Mouse (Mus musculus) C2C12 (cell line): Measurements from ENCODE around the gene Ankrd13b. TPM values are rescaled to one million over a fixed set of nuclear protein-coding genes. Genes with fewer than 3 reads are reported as not detected.

Experiments
- H3K27me3 ChIP-seq: one replicate; pipeline ENCODE4 v1.6.1; 2011; ENCODE audit not compliant: control insufficient read depth, insufficient read depth, insufficient read length
- H3K36me3 ChIP-seq: one replicate; pipeline ENCODE4 v1.6.1; 2011; ENCODE audit not compliant: control insufficient read depth, insufficient read depth
- H3K4me3 ChIP-seq: one replicate; pipeline ENCODE4 v1.5.1; 2011; ENCODE audit warnings: mild to moderate bottlenecking, control low read depth; ENCODE audit not compliant: poor library complexity, insufficient read depth, severe bottlenecking
- H3K79me2 ChIP-seq: one replicate; pipeline ENCODE4 v1.6.1; 2011; ENCODE audit not compliant: control insufficient read depth, insufficient read depth
- H3K79me3 ChIP-seq: one replicate; pipeline ENCODE4 v1.6.1; 2011; ENCODE audit warnings: low read depth, control low read depth
- H3ac ChIP-seq: one replicate; pipeline ENCODE3; 2011; ENCODE audit warnings: low read depth; ENCODE audit not compliant: control insufficient read depth, insufficient read length
- CEBPB ChIP-seq: IDR thresholded peaks from one replicate; pipeline ENCODE4 v1.6.1; 2011; ENCODE audit warnings: low read depth, mild to moderate bottlenecking, control low read depth, moderate library complexity
- CTCF ChIP-seq: IDR thresholded peaks from one replicate; pipeline ENCODE4 v1.5.1; 2011; ENCODE audit not compliant: control insufficient read depth, insufficient read depth, insufficient read length
- FOSL1 ChIP-seq: IDR thresholded peaks from one replicate; pipeline ENCODE4 v1.8.0; 2011; ENCODE audit warnings: mild to moderate bottlenecking, low read length; ENCODE audit not compliant: poor library complexity, insufficient read depth, severe bottlenecking
- MAX ChIP-seq: IDR thresholded peaks from one replicate; pipeline ENCODE4 v1.6.1; 2011; ENCODE audit warnings: mild to moderate bottlenecking, control low read depth
- MYOD1 ChIP-seq: IDR thresholded peaks from one replicate; pipeline ENCODE4 v1.6.1; 2011; ENCODE audit warnings: low read depth; ENCODE audit not compliant: control insufficient read depth, insufficient read length
- MYOG ChIP-seq: IDR thresholded peaks from one replicate; pipeline ENCODE4 v1.6.1; 2011; ENCODE audit not compliant: control insufficient read depth, insufficient read length; ENCODE audit errors: extremely low read depth
- USF1 ChIP-seq: IDR thresholded peaks from one replicate; pipeline ENCODE4 v1.6.1; 2011; ENCODE audit warnings: low read depth, mild to moderate bottlenecking, control low read depth, moderate library complexity
- polyA plus RNA-seq: library from polyadenylated mRNA; unstranded; fragments of >200 nt; fragmentation: generic; extraction: Trizol; gene quantifications from one replicate; pipeline ENCODE4 v1.2.1, GENCODE M21; 2012; ENCODE audit warnings: missing spikeins

Gene Ankrd13b
- polyA plus RNA-seq, 1 experiment = 64.3 TPM

DNA sequence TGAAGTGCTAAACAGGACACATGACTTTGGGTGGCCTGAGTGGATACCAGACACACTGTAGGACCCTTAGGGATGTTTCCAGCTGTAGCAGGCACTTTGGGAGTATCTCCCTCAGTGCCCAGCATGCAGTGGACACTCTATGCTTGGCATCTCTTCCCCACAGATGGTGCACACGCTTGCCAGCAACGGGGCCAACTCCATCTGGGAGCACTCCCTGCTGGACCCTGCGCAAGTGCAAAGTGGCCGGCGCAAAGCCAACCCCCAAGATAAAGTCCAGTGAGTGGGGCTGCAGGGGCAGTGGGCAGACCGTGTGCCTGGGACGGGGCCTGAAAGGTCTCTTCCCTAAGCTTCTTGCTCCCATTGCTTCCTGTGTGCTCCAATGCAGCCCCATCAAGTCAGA, 9.9 kb upstream of the Ankrd13b start:
- H3K79me2 ChIP-seq = peaks cover 75% of the 10 kb centered on the region
- no peaks in the 10 kb centered on the region for H3K27me3 ChIP-seq
- no peak overlapping the region for H3ac ChIP-seq
- H3K79me3 ChIP-seq = peaks cover 54% of the 10 kb centered on the region
- peaks cover 64% of the 10 kb centered on the region for H3K36me3 ChIP-seq
- no peak overlapping the region for H3K4me3 ChIP-seq
- TF ChIP-seq FOSL1 = no peak
- TF ChIP-seq USF1 = no peak
- no peak for TF ChIP-seq MAX
- TF ChIP-seq CEBPB = no peak

DNA sequence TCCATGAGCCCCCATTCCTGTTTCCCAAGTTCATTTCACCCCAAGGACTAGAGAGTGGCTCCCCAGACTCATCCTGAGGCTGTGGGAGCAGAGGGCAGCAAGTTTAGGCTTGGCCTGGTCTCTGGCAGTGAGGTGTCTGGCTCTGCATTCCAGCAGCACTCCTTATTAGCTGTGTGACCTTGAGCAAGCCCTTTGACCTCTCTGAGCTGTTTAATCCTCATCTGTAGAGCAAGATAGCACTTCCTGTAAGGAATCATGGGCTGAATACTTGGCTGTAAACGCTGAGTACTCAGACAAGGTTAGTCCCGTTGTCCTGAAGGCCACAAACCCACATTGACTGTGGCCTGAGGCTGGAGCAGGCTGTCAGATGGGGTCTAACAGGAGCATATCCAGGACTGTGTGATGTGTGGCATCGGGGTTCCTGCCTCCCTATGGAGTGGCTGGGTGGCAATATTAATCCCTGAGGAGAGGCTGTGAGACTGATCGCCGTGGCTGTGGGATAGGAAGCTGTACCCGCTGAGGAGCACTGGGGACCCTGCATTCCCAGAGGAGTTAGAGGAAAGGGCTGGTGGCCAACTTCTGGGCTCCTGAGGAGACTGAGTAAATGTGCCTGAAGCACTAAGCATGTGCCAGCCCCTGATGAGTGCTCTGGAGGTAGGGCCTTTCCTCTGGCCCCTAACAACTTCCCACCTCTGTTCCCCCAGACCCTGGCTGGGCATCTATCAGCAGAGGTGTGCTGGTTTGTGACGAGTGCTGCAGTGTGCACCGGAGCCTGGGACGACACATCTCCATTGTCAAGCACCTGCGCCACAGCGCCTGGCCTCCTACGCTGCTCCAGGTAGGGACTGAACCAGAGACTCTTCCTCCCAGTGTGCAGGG, 9.0 kb upstream of the Ankrd13b start:
- Histone ChIP-seq H3K79me3 (peaks cover 57% of the 10 kb centered on the region), H3K4me3 (no peak overlapping the region), H3ac (no peak overlapping the region), H3K79me2 (peaks cover 83% of the 10 kb centered on the region), H3K27me3 (no peaks in the 10 kb centered on the region), H3K36me3 (peaks cover 57% of the 10 kb centered on the region)
- TF ChIP-seq CEBPB (no peak), FOSL1 (no peak), CTCF (no peak), MAX (no peak), MYOD1 (no peak), MYOG (no peak), USF1 (no peak)

DNA sequence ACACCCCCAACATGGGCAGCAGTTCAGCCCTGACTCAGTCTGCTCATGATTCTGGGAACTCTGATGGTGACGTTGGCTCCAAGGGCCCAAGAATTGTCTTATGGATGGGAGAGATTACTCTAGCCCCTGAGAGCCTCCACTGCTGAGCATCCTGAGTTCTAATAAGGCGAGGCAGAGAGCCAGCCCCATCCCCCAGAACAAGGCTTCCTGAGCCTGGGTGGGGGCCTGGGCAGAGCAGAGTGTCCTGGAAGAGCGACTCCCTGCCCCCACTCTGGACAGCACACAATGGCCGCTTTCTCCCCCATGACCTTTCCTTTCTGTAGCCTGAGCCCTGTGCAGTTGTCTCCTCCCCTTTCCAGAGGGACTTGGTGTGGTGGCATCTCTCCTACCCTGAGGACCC, 8.4 kb upstream of the Ankrd13b start:
- H3K36me3 ChIP-seq = peaks cover 50% of the 10 kb centered on the region
- H3K4me3 ChIP-seq = no peak overlapping the region

DNA sequence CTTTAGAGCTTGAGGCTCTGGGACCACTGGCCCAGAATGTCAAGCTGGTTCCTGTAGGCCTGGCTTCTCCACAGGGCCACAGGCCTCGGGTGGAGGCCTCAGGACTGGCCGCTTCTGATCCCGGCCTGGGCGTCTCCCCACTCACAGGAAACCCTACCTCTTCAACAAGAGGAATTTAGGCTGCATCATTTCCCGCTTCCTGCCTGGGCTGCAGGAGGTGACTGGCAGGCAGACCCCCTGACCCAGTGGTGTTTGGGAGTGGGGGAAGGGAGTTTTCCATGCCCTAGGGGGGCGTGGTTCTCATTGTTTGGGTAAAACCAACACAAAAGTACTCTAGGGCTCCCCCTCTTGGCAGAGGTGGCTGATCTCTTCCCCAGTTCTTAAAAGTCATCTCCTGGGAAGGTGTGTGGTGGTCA, 7.9 kb upstream of the Ankrd13b start:
- Histone ChIP-seq H3ac (no peak overlapping the region), H3K36me3 (peaks cover 45% of the 10 kb centered on the region), H3K4me3 (no peak overlapping the region), H3K79me3 (peaks cover 57% of the 10 kb centered on the region), H3K79me2 (peaks cover 86% of the 10 kb centered on the region), H3K27me3 (no peaks in the 10 kb centered on the region)
- TF ChIP-seq MYOD1 (no peak), CEBPB (no peak), CTCF (no peak), USF1 (no peak), MYOG (no peak), MAX (no peak), FOSL1 (no peak)

More for the DNA sequence above, 8.4 kb upstream of the Ankrd13b start:
- H3K79me2 ChIP-seq = peaks cover 86% of the 10 kb centered on the region
- TF ChIP-seq MYOD1 = no peak
- H3K79me3 ChIP-seq = peaks cover 58% of the 10 kb centered on the region
- H3ac ChIP-seq = no peak overlapping the region
- H3K27me3 ChIP-seq = no peaks in the 10 kb centered on the region

DNA sequence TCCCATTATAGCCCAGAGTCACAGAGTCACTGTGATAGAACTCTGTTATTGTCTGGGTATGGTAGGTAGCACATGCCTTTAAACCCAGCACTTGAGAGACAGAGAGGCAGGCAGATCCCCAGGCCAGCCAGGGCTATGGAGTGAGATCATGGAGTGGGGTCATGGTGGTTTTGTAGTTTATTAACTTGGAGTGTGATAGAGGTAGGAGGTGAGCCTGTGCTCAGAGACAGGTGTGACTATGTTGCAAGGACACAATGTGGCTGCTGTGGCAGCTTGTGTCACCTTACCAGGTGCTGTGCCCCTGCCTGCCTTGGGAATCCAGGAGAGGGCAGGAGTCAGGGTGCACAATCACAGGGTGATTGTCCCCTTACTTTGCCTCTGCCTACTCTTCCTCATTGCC, 6.0 kb upstream of the Ankrd13b start:
- H3K79me3 ChIP-seq = peaks cover 53% of the 10 kb centered on the region
- peaks cover 27% of the 10 kb centered on the region for H3K36me3 ChIP-seq
- H3ac ChIP-seq = no peak overlapping the region
- no peak overlapping the region for H3K4me3 ChIP-seq
- no peak for TF ChIP-seq CTCF
- no peak for TF ChIP-seq USF1
- no peak for TF ChIP-seq MAX
- TF ChIP-seq MYOD1 = no peak
- TF ChIP-seq CEBPB = no peak
- no peak for TF ChIP-seq MYOG
- no peak for TF ChIP-seq FOSL1
- H3K79me2 ChIP-seq = peaks cover 72% of the 10 kb centered on the region
- H3K27me3 ChIP-seq = no peaks in the 10 kb centered on the region

DNA sequence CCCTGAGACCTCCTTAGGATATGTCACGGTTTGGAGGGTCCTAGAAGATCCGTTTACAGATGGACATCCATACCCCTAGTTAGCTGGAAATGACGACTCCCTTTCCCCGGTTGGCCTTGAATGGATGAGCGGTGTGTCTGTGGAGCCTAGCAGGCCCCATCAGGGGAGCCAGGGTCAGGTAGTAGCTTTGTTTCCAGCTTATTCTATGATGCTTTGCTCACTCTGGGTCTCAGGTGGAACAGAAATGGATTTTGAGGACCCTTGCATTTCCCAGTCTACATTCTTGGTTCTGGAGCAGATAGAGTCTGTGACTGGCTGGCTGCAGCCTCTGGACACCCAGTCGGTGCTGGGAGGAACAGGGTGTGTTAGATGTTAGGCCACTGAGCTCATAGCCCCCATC, 5.3 kb upstream of the Ankrd13b start:
- Histone ChIP-seq H3K79me3 (peaks cover 53% of the 10 kb centered on the region), H3ac (peak overlapping the region; percentile 58), H3K79me2 (peaks cover 74% of the 10 kb centered on the region), H3K27me3 (no peaks in the 10 kb centered on the region), H3K36me3 (peaks cover 20% of the 10 kb centered on the region), H3K4me3 (peak overlapping the region; percentile 69)
- TF ChIP-seq MYOG (no peak), MAX (no peak), USF1 (no peak), CTCF (no peak), CEBPB (no peak), MYOD1 (no peak), FOSL1 (no peak)
